Mouse (Mus musculus) MEL (cell line): ENCODE results near the gene Tcl1b1.

Experiments
- CTCF ChIP-seq, 3 experiments: IDR thresholded peaks in 2 of 3; conservative IDR thresholded peaks in 1 of 3; 2 replicates each; pipeline ENCODE4 v1.5.1; 2011 to 2012; ENCODE audit warnings: low read length in 3 of 3, low read depth in 2 of 3, mild to moderate bottlenecking in 2 of 3, improper control_type of control experiment in 1 of 3, inconsistent platforms in 1 of 3, mixed read lengths in 1 of 3, moderate library complexity in 1 of 3; ENCODE audit not compliant: control insufficient read depth in 1 of 3, insufficient read depth in 1 of 3, poor library complexity in 1 of 3, severe bottlenecking in 1 of 3
- UBTF ChIP-seq: IDR thresholded peaks from 2 replicates; pipeline ENCODE4 v1.6.1; 2012; ENCODE audit warnings: low read depth, mild to moderate bottlenecking, inconsistent platforms, low read length, improper control_type of control experiment, moderate library complexity, borderline replicate concordance; ENCODE audit not compliant: insufficient read depth

DNA sequence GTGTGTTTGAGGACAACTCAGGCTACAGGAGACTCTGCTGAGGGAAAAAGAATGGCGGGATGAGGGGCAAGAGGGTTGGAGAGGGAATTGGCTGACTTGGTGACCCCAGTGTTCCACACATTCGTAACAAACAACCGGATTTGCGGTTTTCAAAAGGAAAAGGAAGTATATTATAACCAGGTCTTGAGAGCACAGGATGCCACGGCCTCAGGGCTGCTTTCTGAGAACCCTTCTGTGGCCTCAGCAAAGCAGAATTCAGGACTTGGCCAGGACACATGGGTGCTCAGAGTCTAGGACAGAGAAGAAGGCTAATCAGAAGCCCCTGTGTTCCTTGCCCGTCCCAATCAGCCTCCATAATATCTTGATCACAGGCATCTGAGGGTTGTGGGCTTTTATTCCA, 648 bp upstream of the Tcl1b1 start:
- TF ChIP-seq CTCF (IDR thresholded peaks at IDR 0.05 in 2 of 3, conservative IDR thresholded peaks at IDR 0.05 in 1 of 3; ENCODE audit: control insufficient read depth in 1 of 3, insufficient read depth in 1 of 3, low read depth in 2 of 3, low read length in 3 of 3, poor library complexity in 1 of 3, severe bottlenecking in 1 of 3) (no peak), UBTF (no peak)
